Mouse (Mus musculus) central nervous system, embryonic 11.5 days (tissue): ENCODE data around the gene Ear6. TPM values are rescaled to one million over a fixed set of nuclear protein-coding genes. Genes with fewer than 3 reads are reported as not detected.

Experiments
- polyA plus RNA-seq: library from polyadenylated mRNA; depleted of rRNA; stranded (reverse); fragments of >200 nt; gene quantifications from 2 replicates; pipeline ENCODE4 v1.2.3, GENCODE M21; 2012; rRNA removed

Ear6 gene
- polyA plus RNA-seq, result 1.4 and 2.7 TPM in 2 replicates

GRCm38 (mm10) chr14:51853399-51853798 lies at the start of gene Ear6:
Gene Ear6 (plus strand): TSS chr14:51853699.

DNA sequence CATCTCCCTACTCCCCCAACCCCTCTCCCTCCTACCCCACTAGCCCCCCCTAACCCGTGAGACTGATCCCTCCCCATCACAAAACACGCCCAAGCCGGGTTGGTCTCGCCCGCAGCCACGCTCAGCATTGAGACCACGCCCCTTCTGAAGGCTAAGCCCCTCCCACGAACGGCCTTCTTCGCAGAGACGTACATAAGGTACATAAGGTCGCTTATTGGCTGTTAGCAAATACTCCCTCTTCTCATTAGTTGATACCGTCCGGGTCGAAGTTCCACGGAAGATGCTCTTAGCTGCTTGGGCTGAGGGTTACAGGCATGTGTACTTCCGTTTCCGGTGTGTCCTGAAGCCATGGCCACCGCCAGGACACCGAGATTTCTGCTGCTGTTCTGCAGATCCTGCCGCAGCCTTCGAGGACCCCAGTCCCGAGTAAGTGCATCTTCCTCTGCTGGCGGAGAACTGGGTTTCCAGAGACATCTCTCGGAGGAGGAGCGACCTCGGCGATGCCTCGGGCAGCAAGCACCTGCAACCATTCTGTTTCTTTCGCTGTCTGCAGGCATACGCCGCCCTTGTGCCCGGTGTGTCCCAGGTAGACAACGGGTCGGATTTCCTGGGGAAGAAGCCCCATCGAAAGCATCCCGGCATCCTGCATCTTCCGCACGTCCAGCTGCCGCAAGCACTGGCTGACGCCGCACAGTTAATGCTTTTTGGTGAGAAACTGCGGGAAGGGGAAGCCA lies 31.3 kb downstream of the Ear6 start, which contains the start of gene Mettl17:
TSS of gene Mettl17 (plus strand) at position 245 of the 734 bp plus-strand sequence.

DNA sequence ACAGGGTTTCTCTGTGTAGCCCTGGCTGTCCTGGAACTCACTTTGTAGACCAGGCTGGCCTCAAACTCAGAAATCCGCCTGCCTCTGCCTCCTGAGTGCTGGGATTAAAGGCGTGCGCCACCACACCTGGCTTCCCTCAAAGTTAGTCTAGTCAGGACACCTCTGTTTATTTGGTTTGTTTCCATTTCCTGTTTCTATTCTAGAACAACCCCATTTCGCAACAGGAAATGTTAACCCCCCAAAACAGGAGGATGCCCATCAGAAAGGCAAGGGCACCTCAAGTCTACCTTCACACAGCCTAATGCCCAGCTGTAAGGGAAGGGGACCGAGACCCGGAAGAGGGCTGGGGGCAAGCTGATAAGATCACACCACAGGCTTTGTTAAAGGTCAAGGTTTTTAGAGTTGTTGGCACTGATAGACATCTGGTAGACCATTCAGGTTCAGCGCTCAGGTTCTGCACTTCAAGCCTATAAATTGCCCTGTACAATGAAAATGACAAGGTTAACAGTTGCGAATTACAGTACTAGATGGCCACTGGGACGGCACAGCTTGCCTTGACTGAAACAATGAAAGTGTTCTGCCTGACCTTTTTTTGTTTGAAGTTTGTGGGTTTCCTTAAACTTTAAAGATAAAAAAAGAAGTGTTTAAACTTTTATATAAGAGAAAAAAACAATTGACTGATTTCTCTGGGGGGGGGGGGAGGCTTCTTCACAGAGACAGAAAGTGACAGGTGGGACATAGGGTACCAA lies 38.9 kb downstream of the Ear6 start, which contains the start of gene Slc39a2:
TSS of gene Slc39a2 (plus strand) at position 699 of the 749 bp plus-strand sequence.

Other genes with a start within 250 kb of the Ear6 start
- not detected in 2 replicates for gene Gm17078, start 242.4 kb upstream of the Ear6 start, polyA plus RNA-seq
- gene Gm4181, start 218.0 kb upstream of the Ear6 start, polyA plus RNA-seq, result not detected in 2 replicates
- gene Gm17079, start 158.2 kb upstream of the Ear6 start, polyA plus RNA-seq, result not detected in 2 replicates
- gene Gm5800, start 136.5 kb upstream of the Ear6 start, polyA plus RNA-seq, result not detected in 2 replicates
- gene Ang4, start 80.1 kb upstream of the Ear6 start, polyA plus RNA-seq, result not detected in 2 replicates
- gene AY358078, start 53.7 kb upstream of the Ear6 start, polyA plus RNA-seq, result not detected in 2 replicates
- gene Mettl17, start 31.1 kb downstream of the Ear6 start, polyA plus RNA-seq, result 40.3 and 57.0 TPM in 2 replicates
- gene Slc39a2, start 39.2 kb downstream of the Ear6 start, polyA plus RNA-seq, result 3.3 and 3.7 TPM in 2 replicates
- 10.3 and 13.9 TPM in 2 replicates for gene Ndrg2, start 60.5 kb downstream of the Ear6 start, polyA plus RNA-seq
- gene Tppp2, start 64.7 kb downstream of the Ear6 start, polyA plus RNA-seq, result not detected in 2 replicates
- gene Rnase13, start 69.1 kb downstream of the Ear6 start, polyA plus RNA-seq, result not detected in 2 replicates
- gene Arhgef40, start 131.0 kb downstream of the Ear6 start, polyA plus RNA-seq, result 94.3 and 142 TPM in 2 replicates
- gene Tmem253, start 162.0 kb downstream of the Ear6 start, polyA plus RNA-seq, result 1.6 and 1.7 TPM in 2 replicates
- gene Zfp219, start 167.0 kb downstream of the Ear6 start, polyA plus RNA-seq, result 172 and 232 TPM in 2 replicates
- gene Olfr221, start 188.8 kb downstream of the Ear6 start, polyA plus RNA-seq, result not detected in 2 replicates